Mouse (Mus musculus) spleen, adult 2 months (tissue): Measurements from ENCODE around the gene Slain2. TPM values are rescaled to one million over a fixed set of nuclear protein-coding genes. Genes with fewer than 3 reads are reported as not detected.

ENCODE experiments used
- DNase-seq, 2 experiments: peaks; one replicate each; pipeline versions ENCODE4 v3.0.0 to v3.0.0-alpha.2; 2012 to 2021; ENCODE audit warnings: low spot score in 2 of 2, low read depth in 1 of 2
- H3K27ac ChIP-seq: fragments of 200-500 bp; 2 replicates; pipeline ENCODE4 v1.5.1; 2012; ENCODE audit warnings: low read length, inconsistent platforms; ENCODE audit not compliant: insufficient read depth
- H3K27me3 ChIP-seq: fragments of 200-500 bp; 2 replicates; pipeline ENCODE4 v1.6.1; 2012; ENCODE audit warnings: mild to moderate bottlenecking, moderate library complexity, low read length, inconsistent platforms; ENCODE audit not compliant: control insufficient read depth, insufficient read depth
- H3K36me3 ChIP-seq: fragments of 200-500 bp; 2 replicates; pipeline ENCODE4 v1.6.1; 2012; ENCODE audit warnings: mild to moderate bottlenecking, low read length, inconsistent platforms; ENCODE audit not compliant: control insufficient read depth, insufficient read depth
- H3K4me1 ChIP-seq: fragments of 200-500 bp; 2 replicates; pipeline ENCODE4 v1.6.1; 2011; ENCODE audit warnings: inconsistent platforms; ENCODE audit not compliant: control insufficient read depth, insufficient read depth, insufficient read length
- H3K4me3 ChIP-seq: fragments of 200-500 bp; 2 replicates; pipeline ENCODE4 v1.5.1; 2011; ENCODE audit warnings: mild to moderate bottlenecking, inconsistent platforms; ENCODE audit not compliant: insufficient read depth, insufficient read length; ENCODE audit errors: extremely low read depth
- CTCF ChIP-seq: fragments of 200-500 bp; IDR thresholded peaks from 2 replicates; pipeline ENCODE4 v1.5.1; 2011; ENCODE audit warnings: mild to moderate bottlenecking, inconsistent platforms; ENCODE audit not compliant: insufficient read depth, insufficient read length, insufficient replicate concordance; ENCODE audit errors: extremely low read depth
- POLR2A ChIP-seq: fragments of 200-500 bp; IDR thresholded peaks from 2 replicates; pipeline ENCODE4 v1.6.1; 2011; ENCODE audit warnings: low read depth, low read length, inconsistent platforms
- WGBS: fragments of 180-500 bp; shearing (Covaris S2); methylation state at CpG from one replicate; pipeline ENCODE4 v1.1.7; 2018; 5-methylcytosine and 5-hydroxymethylcytosine counted together
- polyA plus RNA-seq: library from polyadenylated mRNA; depleted of rRNA; stranded (reverse); fragments of >200 nt; gene quantifications from 2 replicates; pipeline ENCODE4 v1.2.3, GENCODE M21; 2012

The Slain2 gene
- polyA plus RNA-seq, 1 experiment: 10.8 TPM

DNA sequence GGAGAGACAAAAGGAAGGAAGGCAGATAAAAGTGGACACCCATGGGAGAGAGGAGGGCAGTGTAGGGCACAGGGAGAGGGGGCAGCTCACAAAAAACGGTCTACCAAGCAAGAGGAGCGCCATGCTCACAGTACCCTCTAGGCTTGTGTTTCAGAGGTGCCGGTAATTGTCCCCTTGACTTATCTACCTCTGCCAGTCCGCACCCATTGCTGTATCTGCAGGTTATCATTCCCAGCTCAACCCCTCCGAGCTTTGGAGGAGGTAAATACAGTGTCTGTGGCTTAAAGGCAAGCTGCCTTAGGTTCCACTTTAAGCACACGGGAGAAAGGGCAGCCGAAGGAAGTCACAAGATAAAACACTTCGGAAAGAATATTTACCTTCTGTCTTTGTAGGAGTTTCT lies 14.8 kb upstream of the Slain2 start:
- H3K4me3 ChIP-seq: no peak overlapping the region

DNA sequence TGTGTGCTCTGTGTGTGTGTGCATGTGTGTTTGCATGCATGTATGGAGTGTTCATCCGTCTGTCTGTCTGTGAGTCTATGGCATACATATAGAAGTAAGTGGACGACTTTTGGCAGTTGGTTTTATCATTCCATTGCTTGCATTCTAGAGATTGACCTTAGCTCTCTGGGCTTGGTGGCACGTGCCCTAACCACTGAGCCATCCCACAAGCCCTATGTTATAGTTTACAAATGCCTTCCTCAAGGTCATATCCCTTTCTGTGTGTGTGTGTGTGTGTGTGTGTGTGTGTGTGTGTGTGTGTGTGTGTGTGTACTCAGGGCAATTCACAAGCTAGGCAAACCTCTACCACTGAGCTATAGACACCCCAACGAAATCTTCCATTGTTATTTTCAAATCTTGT lies 12.2 kb upstream of the Slain2 start:
- Histone ChIP-seq H3K4me3 (no peak overlapping the region), H3K27me3 (no peaks in the 10 kb centered on the region), H3K27ac (no peak overlapping the region), H3K36me3 (no peaks in the 10 kb centered on the region), H3K4me1 (no peaks in the 10 kb centered on the region)
- 84% methylated on average over 4 of the region's 4 CpGs for WGBS
- DNase-seq: no peak
- TF ChIP-seq CTCF (no peak), POLR2A (no peak)

More for the DNA sequence above, 14.8 kb upstream of the Slain2 start:
- WGBS: 84% methylated on average over 8 of the region's 8 CpGs
- H3K36me3 ChIP-seq: no peaks in the 10 kb centered on the region
- TF ChIP-seq POLR2A (no peak), CTCF (no peak)
- H3K27ac ChIP-seq: no peak overlapping the region
- H3K4me1 ChIP-seq: no peaks in the 10 kb centered on the region
- DNase-seq: no peak
- no peaks in the 10 kb centered on the region for H3K27me3 ChIP-seq

DNA sequence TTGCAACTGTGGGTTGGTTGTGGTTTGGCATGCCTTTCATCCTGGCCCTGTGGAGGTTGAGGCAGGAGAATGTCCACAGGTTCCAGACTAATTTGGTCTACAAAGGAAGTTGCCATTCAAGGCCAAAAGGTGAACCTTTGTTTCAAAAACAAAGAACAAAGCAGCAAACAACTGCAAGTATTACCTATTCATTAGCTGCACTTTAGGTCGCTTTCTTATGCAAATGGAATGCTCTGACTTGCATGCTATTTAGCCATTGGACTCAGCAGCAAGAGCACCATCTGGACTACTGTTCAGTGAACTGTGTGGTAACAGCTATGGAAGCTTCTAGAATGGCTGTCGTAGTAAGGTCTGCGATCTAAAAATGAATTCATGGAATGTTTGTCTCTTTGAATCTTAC lies 11.8 kb upstream of the Slain2 start:
- TF ChIP-seq CTCF (no peak), POLR2A (no peak)
- Histone ChIP-seq H3K36me3 (no peaks in the 10 kb centered on the region), H3K27ac (no peak overlapping the region), H3K27me3 (no peaks in the 10 kb centered on the region), H3K4me3 (no peak overlapping the region), H3K4me1 (no peaks in the 10 kb centered on the region)
- 91% methylated on average over 3 of the region's 3 CpGs for WGBS
- DNase-seq: no peak

DNA sequence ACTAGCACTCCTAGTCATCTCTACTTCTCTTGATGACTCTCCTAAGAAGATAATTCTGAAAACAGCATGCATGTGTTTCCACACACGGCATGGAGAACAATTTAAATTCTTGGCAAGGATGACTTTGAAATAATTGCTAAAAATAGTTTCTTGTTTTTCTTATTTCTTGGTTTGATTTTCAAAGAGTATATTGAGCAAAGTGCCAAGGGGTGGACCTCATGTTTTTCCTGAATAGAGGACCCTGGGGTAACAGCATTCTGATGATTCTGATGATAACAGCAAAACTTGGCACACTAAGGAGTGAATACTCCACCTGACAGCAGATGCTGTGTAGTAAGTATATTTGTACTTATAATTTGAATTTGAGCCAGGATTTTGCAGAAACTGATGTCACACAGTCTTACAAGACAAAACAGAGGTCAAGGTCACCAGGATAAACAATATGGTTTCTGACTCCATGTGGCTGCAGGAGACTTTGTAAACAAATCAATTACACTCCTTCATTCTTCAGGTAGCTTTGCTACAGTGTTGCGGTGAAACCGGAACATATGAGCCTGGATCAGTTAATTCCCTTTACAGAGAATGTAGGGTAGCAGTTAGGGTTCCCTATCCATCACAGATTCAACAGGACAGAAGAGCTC lies 11.1 kb upstream of the Slain2 start:
- no peak for DNase-seq
- 92% methylated on average over 3 of the region's 3 CpGs for WGBS
- no peak overlapping the region for H3K4me3 ChIP-seq
- no peaks in the 10 kb centered on the region for H3K27me3 ChIP-seq
- no peaks in the 10 kb centered on the region for H3K4me1 ChIP-seq
- no peak overlapping the region for H3K27ac ChIP-seq
- TF ChIP-seq POLR2A (no peak), CTCF (no peak)
- H3K36me3 ChIP-seq: no peaks in the 10 kb centered on the region

DNA sequence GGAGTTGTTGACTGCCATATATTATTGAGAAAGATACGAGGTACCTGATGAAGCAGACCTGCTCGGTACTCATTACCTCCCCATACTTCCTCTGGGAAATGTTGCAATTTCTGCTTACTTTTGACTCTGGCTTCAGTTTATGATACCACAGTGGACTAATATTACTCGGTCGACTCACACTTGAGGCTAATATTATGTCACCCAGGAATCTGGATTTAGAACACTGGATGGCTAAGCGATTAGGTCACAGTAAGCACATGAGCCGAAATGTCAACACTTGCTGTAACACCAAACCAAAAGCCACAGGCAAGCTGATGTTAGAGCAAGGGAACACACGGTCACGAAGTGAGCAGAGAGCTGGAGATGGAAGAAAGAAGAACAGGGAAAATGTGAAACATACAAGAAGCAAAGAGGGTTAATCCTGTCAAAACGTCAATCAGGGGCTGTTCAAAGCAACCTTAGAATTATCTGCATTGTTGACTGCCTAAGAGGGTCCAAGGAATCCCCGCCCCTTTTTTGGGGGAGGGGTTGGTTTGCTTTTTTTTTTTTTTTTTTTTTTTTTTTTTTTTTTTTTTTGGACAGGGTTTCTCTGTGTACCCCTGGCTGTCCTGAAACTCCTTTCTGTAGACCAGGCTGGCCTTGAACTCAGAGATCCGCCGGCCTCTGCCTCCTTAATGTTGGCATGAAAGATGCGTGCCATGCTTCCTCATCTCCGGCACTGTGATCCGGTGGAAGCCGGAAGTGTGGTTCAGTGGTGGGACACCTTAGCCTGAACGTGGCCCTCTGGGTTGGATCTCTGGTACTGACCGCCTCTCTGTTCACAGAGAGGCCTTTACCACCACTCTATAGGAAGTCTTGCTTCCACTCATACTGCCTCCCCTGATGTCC lies 9.0 kb upstream of the Slain2 start:
- H3K27ac ChIP-seq: no peak overlapping the region
- H3K27me3 ChIP-seq: no peaks in the 10 kb centered on the region
- DNase-seq: no peak
- TF ChIP-seq CTCF: no peak
- no peak for TF ChIP-seq POLR2A
- WGBS: 85% methylated on average over 18 of the region's 18 CpGs
- no peaks in the 10 kb centered on the region for H3K4me1 ChIP-seq
- no peak overlapping the region for H3K4me3 ChIP-seq
- no peaks in the 10 kb centered on the region for H3K36me3 ChIP-seq

DNA sequence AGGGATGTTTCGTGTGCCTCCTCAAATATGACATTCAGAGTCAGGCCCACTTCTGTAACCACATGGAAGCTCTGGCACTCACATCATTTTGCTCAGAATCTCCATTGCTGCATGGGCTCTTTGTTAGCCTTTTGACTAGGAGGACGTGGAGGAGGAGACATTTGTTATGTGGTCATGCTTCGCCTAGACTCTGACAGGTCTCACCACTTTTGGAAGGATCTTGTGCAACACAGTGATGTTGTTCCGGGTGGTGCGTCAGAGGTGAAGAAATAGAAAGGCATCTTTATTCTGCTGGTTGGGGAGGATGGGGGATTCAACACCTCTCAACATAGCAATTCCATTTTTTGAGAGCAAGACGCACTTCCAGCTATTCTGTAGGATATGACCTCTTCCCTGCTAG lies 6.7 kb upstream of the Slain2 start:
- 82% methylated on average over 6 of the region's 6 CpGs for WGBS
- Histone ChIP-seq H3K36me3 (no peaks in the 10 kb centered on the region), H3K4me1 (no peaks in the 10 kb centered on the region), H3K27me3 (no peaks in the 10 kb centered on the region; the same call in 1 of the 2 replicates), H3K4me3 (no peak overlapping the region), H3K27ac (no peak overlapping the region)
- TF ChIP-seq POLR2A (no peak), CTCF (no peak)
- no peak for DNase-seq
